Mouse (Mus musculus) myocyte (in vitro differentiated cells): ENCODE results near the gene Mcf2l. TPM values are rescaled to one million over a fixed set of nuclear protein-coding genes. Genes with fewer than 3 reads are reported as not detected.

ENCODE experiments used
- H3K27me3 ChIP-seq: one replicate; pipeline ENCODE4 v1.6.1; 2011; ENCODE audit not compliant: control insufficient read depth, insufficient read depth, insufficient read length
- H3K36me3 ChIP-seq: one replicate; pipeline ENCODE4 v1.6.1; 2011; ENCODE audit not compliant: control insufficient read depth, insufficient read depth
- H3K4me2 ChIP-seq: one replicate; pipeline ENCODE4 v1.6.1; 2011; ENCODE audit warnings: low read depth, control low read depth
- H3K4me3 ChIP-seq: one replicate; pipeline ENCODE4 v1.5.1; 2011; ENCODE audit warnings: mild to moderate bottlenecking, control low read depth, moderate library complexity
- H3K79me2 ChIP-seq: one replicate; pipeline ENCODE4 v1.6.1; 2011; ENCODE audit not compliant: control insufficient read depth, insufficient read depth
- H3ac ChIP-seq: one replicate; pipeline ENCODE4 v1.6.1; 2011; ENCODE audit not compliant: control insufficient read depth, insufficient read length
- CEBPB ChIP-seq: IDR thresholded peaks from 2 replicates; pipeline ENCODE4 v1.6.1; 2011; ENCODE audit warnings: mild to moderate bottlenecking, moderate library complexity; ENCODE audit not compliant: poor library complexity, insufficient read depth, severe bottlenecking
- E2F4 ChIP-seq: IDR thresholded peaks from one replicate; pipeline ENCODE4 v1.6.1; 2011; ENCODE audit warnings: mild to moderate bottlenecking, control low read depth, moderate library complexity; ENCODE audit not compliant: insufficient read depth
- MAX ChIP-seq: IDR thresholded peaks from one replicate; pipeline ENCODE4 v1.6.1; 2011; ENCODE audit warnings: low read depth, mild to moderate bottlenecking, control low read depth
- MYOD1 ChIP-seq, 3 experiments: IDR thresholded peaks; one replicate each; pipeline ENCODE4 v1.6.1; 2011; ENCODE audit warnings: control low read depth in 2 of 3, low read depth in 2 of 3, mild to moderate bottlenecking in 2 of 3, moderate library complexity in 1 of 3; ENCODE audit not compliant: insufficient read length in 2 of 3, control insufficient read depth in 1 of 3
- MYOG ChIP-seq, 3 experiments: IDR thresholded peaks; one replicate each; pipeline ENCODE4 v1.6.1; 2011; ENCODE audit warnings: control low read depth in 2 of 3, low read depth in 2 of 3, mild to moderate bottlenecking in 2 of 3; ENCODE audit not compliant: insufficient read length in 2 of 3, control insufficient read depth in 1 of 3, insufficient read depth in 1 of 3
- POLR2A ChIP-seq: IDR thresholded peaks from one replicate; pipeline ENCODE4 v1.6.1; 2011; ENCODE audit warnings: low read depth, mild to moderate bottlenecking, control low read depth, moderate library complexity; ENCODE audit not compliant: insufficient read length
- POLR2AphosphoS2 ChIP-seq: IDR thresholded peaks from one replicate; pipeline ENCODE4 v1.6.1; 2011; ENCODE audit warnings: low read depth, control low read depth; ENCODE audit not compliant: insufficient read length
- REST ChIP-seq: IDR thresholded peaks from one replicate; pipeline ENCODE4 v1.6.1; 2011; ENCODE audit warnings: mild to moderate bottlenecking, control low read depth, moderate library complexity; ENCODE audit not compliant: insufficient read depth, insufficient read length
- SRF ChIP-seq: IDR thresholded peaks from one replicate; pipeline ENCODE4 v1.6.1; 2011; ENCODE audit warnings: low read depth; ENCODE audit not compliant: control insufficient read depth, insufficient read length
- TCF12 ChIP-seq: IDR thresholded peaks from one replicate; pipeline ENCODE4 v1.6.1; 2011; ENCODE audit warnings: mild to moderate bottlenecking, control low read depth; ENCODE audit not compliant: poor library complexity, insufficient read depth, severe bottlenecking
- TCF3 ChIP-seq: IDR thresholded peaks from one replicate; pipeline ENCODE4 v1.6.1; 2011; ENCODE audit warnings: low read depth, control low read depth; ENCODE audit not compliant: insufficient read length
- USF1 ChIP-seq: IDR thresholded peaks from one replicate; pipeline ENCODE4 v1.6.1; 2011; ENCODE audit warnings: low read depth, mild to moderate bottlenecking, control low read depth, moderate library complexity
- polyA plus RNA-seq: library from polyadenylated mRNA; unstranded; fragments of >200 nt; fragmentation: generic; extraction: Trizol; gene quantifications from one replicate; pipeline ENCODE4 v1.2.1, GENCODE M21; 2012; ENCODE audit warnings: missing spikeins

The Mcf2l gene
- polyA plus RNA-seq, 1 experiment, result 1.2 TPM

GRCm38 (mm10) chr8:12962541-12963380, 89.2 kb downstream of the Mcf2l start:
- Histone ChIP-seq H3K4me2 (no peak overlapping the region), H3K27me3 (peaks cover 55% of the 10 kb centered on the region), H3K36me3 (no peaks in the 10 kb centered on the region), H3K4me3 (no peak overlapping the region), H3ac (no peak overlapping the region), H3K79me2 (no peaks in the 10 kb centered on the region)
- no peak for TF ChIP-seq USF1
- TF ChIP-seq E2F4, result no peak
- no peak for TF ChIP-seq TCF12
- TF ChIP-seq REST, result no peak
- no peak for TF ChIP-seq POLR2AphosphoS2
- no peak for TF ChIP-seq MYOD1 (IDR thresholded peaks at IDR 0.05; ENCODE audit: control insufficient read depth in 1 of 3, insufficient read length in 2 of 3, low read depth in 2 of 3)
- TF ChIP-seq CEBPB, result no peak
- no peak for TF ChIP-seq TCF3
- no peak for TF ChIP-seq SRF
- no peak for TF ChIP-seq MYOG (IDR thresholded peaks at IDR 0.05; ENCODE audit: control insufficient read depth in 1 of 3, insufficient read depth in 1 of 3, insufficient read length in 2 of 3, low read depth in 2 of 3)
- TF ChIP-seq MAX, result no peak
- TF ChIP-seq POLR2A, result no peak

GRCm38 (mm10) chr8:12976290-12976689, 102.7 kb downstream of the Mcf2l start:
- Histone ChIP-seq H3K79me2 (no peaks in the 10 kb centered on the region), H3K27me3 (peaks cover 37% of the 10 kb centered on the region), H3ac (no peak overlapping the region), H3K4me3 (no peak overlapping the region), H3K36me3 (no peaks in the 10 kb centered on the region), H3K4me2 (no peak overlapping the region)
- TF ChIP-seq MYOD1 (IDR thresholded peaks at IDR 0.05; ENCODE audit: control insufficient read depth in 1 of 3, insufficient read length in 2 of 3, low read depth in 2 of 3) (no peak), TCF3 (no peak), USF1 (no peak), MYOG (IDR thresholded peaks at IDR 0.05; ENCODE audit: control insufficient read depth in 1 of 3, insufficient read depth in 1 of 3, insufficient read length in 2 of 3, low read depth in 2 of 3) (no peak), SRF (no peak), CEBPB (no peak), E2F4 (no peak), POLR2AphosphoS2 (no peak), REST (no peak), MAX (no peak), TCF12 (no peak), POLR2A (no peak)

GRCm38 (mm10) chr8:12976723-12977122, 103.1 kb downstream of the Mcf2l start:
- Histone ChIP-seq H3ac (no peak overlapping the region), H3K4me3 (no peak overlapping the region), H3K79me2 (no peaks in the 10 kb centered on the region), H3K4me2 (no peak overlapping the region), H3K27me3 (peaks cover 37% of the 10 kb centered on the region), H3K36me3 (no peaks in the 10 kb centered on the region)
- TF ChIP-seq E2F4 (no peak), MAX (no peak), CEBPB (no peak), MYOG (IDR thresholded peaks at IDR 0.05; ENCODE audit: control insufficient read depth in 1 of 3, insufficient read depth in 1 of 3, insufficient read length in 2 of 3, low read depth in 2 of 3) (no peak), TCF3 (no peak), USF1 (no peak), TCF12 (no peak), POLR2AphosphoS2 (no peak), POLR2A (no peak), MYOD1 (IDR thresholded peaks at IDR 0.05; ENCODE audit: control insufficient read depth in 1 of 3, insufficient read length in 2 of 3, low read depth in 2 of 3) (no peak), REST (no peak), SRF (no peak)

- Histone ChIP-seq H3K4me2 (no peak overlapping the region), H3K36me3 (no peaks in the 10 kb centered on the region), H3ac (no peak overlapping the region), H3K79me2 (no peaks in the 10 kb centered on the region), H3K27me3 (peaks cover 37% of the 10 kb centered on the region), H3K4me3 (no peak overlapping the region)
- TF ChIP-seq TCF12 (no peak), MYOG (IDR thresholded peaks at IDR 0.05; ENCODE audit: control insufficient read depth in 1 of 3, insufficient read depth in 1 of 3, insufficient read length in 2 of 3, low read depth in 2 of 3) (peak in 1 of 3 experiments; percentile 17), REST (no peak)
Observed at GRCm38 (mm10) chr8:12977325-12977724, 103.7 kb downstream of the Mcf2l start.

- Histone ChIP-seq H3K36me3 (no peaks in the 10 kb centered on the region), H3K79me2 (no peaks in the 10 kb centered on the region), H3ac (no peak overlapping the region), H3K4me2 (no peak overlapping the region), H3K27me3 (peaks cover 37% of the 10 kb centered on the region), H3K4me3 (no peak overlapping the region)
- TF ChIP-seq POLR2A (no peak), MYOG (IDR thresholded peaks at IDR 0.05; ENCODE audit: control insufficient read depth in 1 of 3, insufficient read depth in 1 of 3, insufficient read length in 2 of 3, low read depth in 2 of 3) (no peak), USF1 (no peak), TCF3 (no peak), TCF12 (no peak), MAX (no peak), REST (no peak), POLR2AphosphoS2 (no peak), CEBPB (no peak), E2F4 (no peak), MYOD1 (IDR thresholded peaks at IDR 0.05; ENCODE audit: control insufficient read depth in 1 of 3, insufficient read length in 2 of 3, low read depth in 2 of 3) (no peak), SRF (no peak)
Observed at GRCm38 (mm10) chr8:12978308-12978707, 104.7 kb downstream of the Mcf2l start.
